Mouse (Mus musculus): ENCODE results near the gene Otp. TPM values are rescaled to one million over a fixed set of nuclear protein-coding genes. Genes with fewer than 3 reads are reported as not detected.
A peak's percentile ranks its signal among the peaks of the same experiment; 100 is the strongest.

Gene Otp
- polyA plus RNA-seq, 1 experiment from 2014 or later = 3.2 TPM

- H3K9me3 ChIP-seq (replicated peaks; ENCODE audit: control insufficient read depth, low read length, poor library complexity, severe bottlenecking) = no peaks in the 10 kb centered on the region
- no peak overlapping the region for H3K27ac ChIP-seq (ENCODE audit: low read length)
- H3K4me2 ChIP-seq (ENCODE audit: low read length) = no peak overlapping the region
- 92% methylated on average over 10 of the region's 10 CpGs for WGBS
- peaks cover 2% of the 10 kb centered on the region; the same call in 1 of the 2 replicates for H3K4me1 ChIP-seq (ENCODE audit: control insufficient read depth, insufficient read depth, low read length)
- no peak overlapping the region for H3K9ac ChIP-seq (ENCODE audit: low read depth, low read length)
- no peak overlapping the region for H3K4me3 ChIP-seq (ENCODE audit: low read depth, low read length)
- no peak for ATAC-seq
- no peaks in the 10 kb centered on the region for H3K36me3 ChIP-seq (ENCODE audit: control insufficient read depth, insufficient read depth, low read length)
- H3K27me3 ChIP-seq (ENCODE audit: control insufficient read depth, insufficient read depth, low read depth, low read length) = no peaks in the 10 kb centered on the region; the same call in 1 of the 2 replicates
Observed at GRCm38 (mm10) chr13:94907841-94908240, 32.4 kb downstream of the Otp start.

GRCm38 (mm10) chr13:94912961-94913360, 37.6 kb downstream of the Otp start:
- H3K27me3 ChIP-seq (ENCODE audit: control insufficient read depth, insufficient read depth, low read depth, low read length) = no peaks in the 10 kb centered on the region; the same call in 1 of the 2 replicates
- H3K36me3 ChIP-seq (ENCODE audit: control insufficient read depth, insufficient read depth, low read length) = no peaks in the 10 kb centered on the region
- 12% methylated on average over 11 of the region's 11 CpGs for WGBS
- ATAC-seq = peak; percentile 58; the same call in 1 of the 2 replicates
- peak overlapping the region; percentile 20 for H3K4me3 ChIP-seq (ENCODE audit: low read depth, low read length)
- H3K4me1 ChIP-seq (ENCODE audit: control insufficient read depth, insufficient read depth, low read length) = peaks cover 5% of the 10 kb centered on the region; the same call in 1 of the 2 replicates
- peak overlapping the region; percentile 48; the same call in 1 of the 2 replicates for H3K9ac ChIP-seq (ENCODE audit: low read depth, low read length)
- no peaks in the 10 kb centered on the region for H3K9me3 ChIP-seq (replicated peaks; ENCODE audit: control insufficient read depth, low read length, poor library complexity, severe bottlenecking)
- no peak overlapping the region for H3K27ac ChIP-seq (ENCODE audit: low read length)
- H3K4me2 ChIP-seq (ENCODE audit: low read length) = peak overlapping the region; percentile 45

GRCm38 (mm10) chr13:94915654-94916053, 40.3 kb downstream of the Otp start:
- no peaks in the 10 kb centered on the region; the same call in 1 of the 2 replicates for H3K27me3 ChIP-seq (ENCODE audit: control insufficient read depth, insufficient read depth, low read depth, low read length)
- H3K4me3 ChIP-seq (ENCODE audit: low read depth, low read length) = no peak overlapping the region
- peaks cover 5% of the 10 kb centered on the region; the same call in 1 of the 2 replicates for H3K4me1 ChIP-seq (ENCODE audit: control insufficient read depth, insufficient read depth, low read length)
- no peak overlapping the region for H3K27ac ChIP-seq (ENCODE audit: low read length)
- H3K9ac ChIP-seq (ENCODE audit: low read depth, low read length) = no peak overlapping the region
- no peak for ATAC-seq
- H3K9me3 ChIP-seq (replicated peaks; ENCODE audit: control insufficient read depth, low read length, poor library complexity, severe bottlenecking) = no peaks in the 10 kb centered on the region
- H3K36me3 ChIP-seq (ENCODE audit: control insufficient read depth, insufficient read depth, low read length) = no peaks in the 10 kb centered on the region
- H3K4me2 ChIP-seq (ENCODE audit: low read length) = no peak overlapping the region
- 67% methylated on average over 5 of the region's 5 CpGs for WGBS

GRCm38 (mm10) chr13:94928086-94928485, 52.7 kb downstream of the Otp start:
- no peak for ATAC-seq
- no peaks in the 10 kb centered on the region for H3K27me3 ChIP-seq (ENCODE audit: control insufficient read depth, insufficient read depth, low read depth, low read length)

More at GRCm38 (mm10) chr13:94928086-94928485, 52.7 kb downstream of the Otp start:
- Histone ChIP-seq H3K4me1 (ENCODE audit: control insufficient read depth, insufficient read depth, low read length) (no peaks in the 10 kb centered on the region), H3K27ac (ENCODE audit: low read length) (no peak overlapping the region), H3K9me3 (replicated peaks; ENCODE audit: control insufficient read depth, low read length, poor library complexity, severe bottlenecking) (no peaks in the 10 kb centered on the region), H3K36me3 (ENCODE audit: control insufficient read depth, insufficient read depth, low read length) (no peaks in the 10 kb centered on the region), H3K4me3 (ENCODE audit: low read depth, low read length) (no peak overlapping the region), H3K4me2 (ENCODE audit: low read length) (no peak overlapping the region), H3K9ac (ENCODE audit: low read depth, low read length) (no peak overlapping the region)
- WGBS = 80% methylated on average over 3 of the region's 3 CpGs

Other genes starting within 250 kb of the Otp start
- 270 and 304 TPM in 2 replicates for gene Tbca, start 86.7 kb upstream of the Otp start, polyA plus RNA-seq (2015; fragmentation: Nextera tagmentation; extraction: Ambion mirVana)
- 25.6 and 27.4 TPM in 2 replicates for gene Wdr41, start 100.7 kb downstream of the Otp start, polyA plus RNA-seq (2015; fragmentation: Nextera tagmentation; extraction: Ambion mirVana)

All from midbrain, embryonic 16.5 days (tissue).